Mouse (Mus musculus) liver, adult 2 months (tissue): Measurements from ENCODE around the gene Fjx1. TPM values are rescaled to one million over a fixed set of nuclear protein-coding genes. Genes with fewer than 3 reads are reported as not detected.

Experiments used
- DNase-seq: peaks from one replicate; pipeline ENCODE4 v3.0.0-alpha.2; 2011; ENCODE audit warnings: low read depth, low spot score; ENCODE audit errors: extremely low read depth
- H3K27ac ChIP-seq: fragments of 200-500 bp; replicated peaks from 2 replicates; pipeline ENCODE4 v1.5.1; 2012; ENCODE audit warnings: low read depth, mild to moderate bottlenecking, control low read depth, inconsistent platforms, low read length; ENCODE audit not compliant: insufficient read depth
- H3K27me3 ChIP-seq: fragments of 200-500 bp; 2 replicates; pipeline ENCODE4 v1.6.1; 2012; ENCODE audit warnings: mild to moderate bottlenecking, moderate library complexity, low read length, inconsistent platforms; ENCODE audit not compliant: control insufficient read depth, insufficient read depth
- H3K36me3 ChIP-seq: fragments of 200-500 bp; 2 replicates; pipeline ENCODE4 v1.6.1; 2012; ENCODE audit warnings: low read length, inconsistent platforms; ENCODE audit not compliant: control insufficient read depth, insufficient read depth
- H3K4me1 ChIP-seq: fragments of 200-500 bp; 2 replicates; pipeline ENCODE4 v1.6.1; 2011; ENCODE audit warnings: low read length; ENCODE audit not compliant: control insufficient read depth, insufficient read depth
- H3K4me3 ChIP-seq: fragments of 200-500 bp; 2 replicates; pipeline ENCODE4 v1.5.1; 2011; ENCODE audit warnings: low read depth, mild to moderate bottlenecking, control low read depth, low read length, moderate library complexity; ENCODE audit not compliant: insufficient read depth
- H3K79me2 ChIP-seq: fragments of 200-500 bp; 2 replicates; pipeline ENCODE4 v1.6.1; 2012; ENCODE audit warnings: inconsistent platforms, mild to moderate bottlenecking, low read length, moderate library complexity; ENCODE audit not compliant: control insufficient read depth, insufficient read depth
- H3K9ac ChIP-seq: fragments of 200-500 bp; 2 replicates; pipeline ENCODE4 v1.6.1; 2012; ENCODE audit warnings: low read depth, mild to moderate bottlenecking, control low read depth, inconsistent platforms, low read length
- CTCF ChIP-seq: fragments of 200-500 bp; IDR thresholded peaks from 2 replicates; pipeline ENCODE4 v1.5.1; 2011; ENCODE audit warnings: low read depth, low read length, control low read depth
- POLR2A ChIP-seq: fragments of 200-500 bp; IDR thresholded peaks from 2 replicates; pipeline ENCODE4 v1.6.1; 2011; ENCODE audit warnings: low read length, control low read depth; ENCODE audit not compliant: insufficient read depth; ENCODE audit errors: extremely low read depth
- WGBS: fragments of 180-500 bp; shearing (Covaris S2); methylation state at CpG from one replicate; pipeline ENCODE4 v1.1.7; 2018; 5-methylcytosine and 5-hydroxymethylcytosine counted together
- polyA plus RNA-seq: library from polyadenylated mRNA; depleted of rRNA; stranded (reverse); fragments of >200 nt; gene quantifications from 2 replicates; pipeline ENCODE4 v1.2.3, GENCODE M21; 2012
- total RNA-seq: library from RNA; depleted of rRNA; stranded (reverse); fragments of >200 nt; gene quantifications from 2 replicates; pipeline ENCODE4 v1.2.3, GENCODE M21; 2014

The Fjx1 gene
- total and polyA plus RNA-seq, 2 experiments, result 0.04 TPM; not detected in 1

GRCm38 (mm10) chr2:102450248-102450760, 2.0 kb downstream of the Fjx1 start:
- Histone ChIP-seq H3K9ac (no peak overlapping the region), H3K79me2 (no peaks in the 10 kb centered on the region), H3K4me1 (peaks cover 6% of the 10 kb centered on the region), H3K4me3 (peak overlapping the region; percentile 21; the same call in 1 of the 2 replicates), H3K27ac (no peak overlapping the region), H3K36me3 (no peaks in the 10 kb centered on the region), H3K27me3 (peaks cover 21% of the 10 kb centered on the region)
- 3% methylated on average over 43 of the region's 43 CpGs for WGBS
- DNase-seq, result peak; percentile 6
- TF ChIP-seq POLR2A (no peak), CTCF (no peak)

DNA sequence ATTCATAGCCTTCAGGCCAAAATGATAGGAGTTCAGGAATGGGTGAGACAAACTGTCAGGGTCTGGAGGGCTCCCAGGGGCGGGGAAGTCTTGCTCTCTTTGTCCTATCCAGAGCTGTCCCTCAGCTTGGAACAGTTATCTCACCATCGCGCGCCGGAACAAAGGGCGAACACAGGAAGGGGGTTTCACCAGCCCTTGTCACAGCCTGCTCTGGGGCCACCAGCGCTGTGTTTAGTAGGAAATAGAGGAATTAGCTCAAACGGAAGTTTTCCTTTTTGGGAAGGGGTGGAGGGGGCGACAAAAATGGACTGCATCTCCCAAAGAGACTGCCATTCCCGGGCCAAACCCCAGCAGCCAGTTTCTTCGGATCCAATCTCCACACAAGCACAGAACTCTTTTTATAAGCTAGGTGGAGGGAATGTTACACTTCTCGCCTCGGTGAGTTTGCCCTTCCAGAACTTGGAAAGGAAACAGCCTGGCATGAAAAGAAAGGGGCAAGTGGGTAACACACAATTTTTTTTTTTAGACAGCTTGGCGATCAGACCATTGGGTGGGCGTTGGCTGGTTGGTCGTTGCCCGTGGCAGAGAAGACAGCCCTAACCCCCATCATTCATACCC, 2.6 kb downstream of the Fjx1 start:
- Histone ChIP-seq H3K4me1 (peaks cover 6% of the 10 kb centered on the region), H3K27me3 (peaks cover 21% of the 10 kb centered on the region), H3K9ac (no peak overlapping the region), H3K79me2 (no peaks in the 10 kb centered on the region), H3K4me3 (no peak overlapping the region), H3K36me3 (no peaks in the 10 kb centered on the region), H3K27ac (no peak overlapping the region)
- TF ChIP-seq POLR2A (no peak), CTCF (no peak)
- WGBS, result 13% methylated on average over 17 of the region's 17 CpGs
- no peak for DNase-seq

- Histone ChIP-seq H3K79me2 (no peaks in the 10 kb centered on the region), H3K4me1 (peaks cover 6% of the 10 kb centered on the region), H3K27me3 (peaks cover 21% of the 10 kb centered on the region), H3K4me3 (no peak overlapping the region), H3K36me3 (no peaks in the 10 kb centered on the region), H3K9ac (no peak overlapping the region), H3K27ac (no peak overlapping the region)
- DNase-seq, result no peak
- no peak for TF ChIP-seq POLR2A
- WGBS, result 64% methylated on average over 1 of the region's 1 CpGs
Observed at GRCm38 (mm10) chr2:102449056-102449455, 3.2 kb downstream of the Fjx1 start.

DNA sequence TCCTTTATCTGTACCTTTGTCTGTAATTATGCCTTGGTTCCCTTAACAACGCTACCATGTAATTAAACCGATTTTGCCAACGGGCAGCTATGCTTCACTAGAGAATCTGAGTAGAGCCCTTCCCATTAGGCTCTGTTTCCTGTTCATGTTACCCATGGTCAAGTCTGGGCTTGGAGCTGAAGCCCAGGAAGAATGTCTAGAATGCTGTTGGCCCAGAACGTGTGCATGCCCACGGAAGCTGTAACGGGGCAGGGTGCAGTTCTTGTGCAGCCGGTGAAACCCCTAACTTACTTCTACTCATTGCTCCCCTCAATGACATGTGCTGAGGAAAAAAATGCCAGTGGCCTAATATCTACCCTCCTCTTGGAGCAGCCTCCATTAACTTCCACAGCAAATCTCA, 4.5 kb downstream of the Fjx1 start:
- Histone ChIP-seq H3K79me2 (no peaks in the 10 kb centered on the region), H3K4me1 (peaks cover 6% of the 10 kb centered on the region), H3K4me3 (no peak overlapping the region), H3K27ac (no peak overlapping the region), H3K36me3 (no peaks in the 10 kb centered on the region), H3K9ac (no peak overlapping the region), H3K27me3 (peaks cover 21% of the 10 kb centered on the region)
- DNase-seq, result no peak
- no peak for TF ChIP-seq CTCF
- no peak for TF ChIP-seq POLR2A
- WGBS, result 94% methylated on average over 7 of the region's 7 CpGs

DNA sequence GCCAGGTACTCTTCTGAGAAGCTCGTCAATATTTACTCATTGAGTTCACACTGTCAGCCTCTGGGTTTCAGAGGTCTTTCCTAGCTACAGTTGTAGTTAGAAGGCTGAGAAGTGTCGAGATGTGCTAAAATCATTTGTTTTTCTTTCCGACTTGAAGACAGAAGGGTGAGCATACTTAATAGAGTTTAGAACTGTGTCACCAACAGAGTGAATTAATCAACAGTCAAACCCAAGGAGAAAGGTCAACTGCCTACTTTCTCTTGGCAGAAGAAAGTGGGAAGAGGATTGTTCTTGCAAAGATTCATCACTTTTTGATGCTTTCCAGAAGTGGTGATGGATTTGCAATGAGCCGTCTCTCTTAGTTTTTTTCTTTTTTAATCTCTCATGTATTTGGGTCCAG, 5.4 kb downstream of the Fjx1 start:
- TF ChIP-seq POLR2A (no peak), CTCF (no peak)
- Histone ChIP-seq H3K36me3 (no peaks in the 10 kb centered on the region), H3K4me3 (no peak overlapping the region), H3K4me1 (peaks cover 6% of the 10 kb centered on the region), H3K9ac (no peak overlapping the region), H3K27me3 (peaks cover 20% of the 10 kb centered on the region), H3K79me2 (no peaks in the 10 kb centered on the region), H3K27ac (no peak overlapping the region)
- DNase-seq, result no peak
- 38% methylated on average over 4 of the region's 4 CpGs for WGBS

GRCm38 (mm10) chr2:102437357-102438030, 14.8 kb downstream of the Fjx1 start:
- H3K4me3 ChIP-seq, result no peak overlapping the region
- no peaks in the 10 kb centered on the region for H3K27me3 ChIP-seq
- H3K36me3 ChIP-seq, result no peaks in the 10 kb centered on the region
- WGBS, result 75% methylated on average over 8 of the region's 8 CpGs
- H3K27ac ChIP-seq, result no peak overlapping the region
- no peaks in the 10 kb centered on the region for H3K4me1 ChIP-seq
- no peak for TF ChIP-seq POLR2A
- TF ChIP-seq CTCF, result no peak
- no peak overlapping the region for H3K9ac ChIP-seq
- H3K79me2 ChIP-seq, result no peaks in the 10 kb centered on the region
- no peak for DNase-seq
